Mouse (Mus musculus) layer of hippocampus, postnatal 10 days (tissue): ENCODE results near the gene Tatdn3. TPM values are rescaled to one million over a fixed set of nuclear protein-coding genes. Genes with fewer than 3 reads are reported as not detected.
"Not testable (repeated sequence)": the region's sequence is repeated elsewhere in the genome, so short reads cannot be mapped to it uniquely, and the experiment has no call there.

Source experiments
- DNase-seq, 2 experiments: peaks; one replicate each; pipeline ENCODE4 v3.0.0; 2021; ENCODE audit warnings: low spot score in 2 of 2
- total RNA-seq, 2 experiments: library from RNA; stranded (reverse); gene quantifications; 2 replicates each; pipeline ENCODE4 v1.2.3; 2021

Gene Tatdn3
- total RNA-seq, 2 experiments from 2014 or later = 27.5 to 35.0 TPM

DNA sequence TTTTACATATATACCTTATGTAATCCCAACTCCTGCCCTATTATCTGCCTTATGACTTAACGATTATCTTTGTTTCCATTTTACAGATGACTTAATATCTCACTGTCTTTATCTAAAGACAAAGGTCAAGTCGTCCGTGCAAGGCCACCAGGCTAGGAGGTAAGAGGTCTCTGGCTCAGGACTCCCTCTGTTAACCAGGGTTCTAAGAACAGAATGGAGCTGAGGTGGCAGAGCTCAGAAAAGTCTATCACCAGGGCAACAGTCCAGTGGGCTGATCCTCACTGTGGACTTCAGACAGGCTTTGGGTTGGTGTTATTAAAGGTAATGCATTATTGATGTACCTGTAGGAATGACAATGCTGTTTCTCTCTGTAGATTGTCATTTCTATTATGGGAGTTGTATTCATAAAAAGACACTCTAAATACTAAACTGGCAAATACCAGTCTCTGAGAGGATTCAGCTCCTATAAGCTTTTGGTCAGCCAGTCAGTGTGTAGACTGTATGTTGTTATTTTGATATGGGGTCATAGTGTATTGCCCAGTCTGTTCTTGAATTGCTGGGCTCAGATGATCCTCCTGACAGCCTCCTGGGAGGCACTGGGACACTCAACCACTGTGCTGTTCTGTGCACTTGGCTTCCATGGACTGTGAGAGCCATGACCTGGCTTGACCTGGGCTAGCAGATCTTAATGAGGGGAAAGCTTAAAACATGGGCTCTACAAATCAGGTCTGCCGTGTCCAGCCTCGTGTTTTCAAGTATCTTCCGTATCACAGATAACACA, 26.0 kb downstream of the Tatdn3 start, which contains the start of gene Spata45:
Spata45 (plus strand) TSS at position 86 of the 781 bp plus-strand sequence.
- no peak for DNase-seq

GRCm38 (mm10) chr1:191035649-191036048, 27.1 kb downstream of the Tatdn3 start:
- no peak for DNase-seq

- DNase-seq = not testable (repeated sequence)
These were observed 31.8 kb downstream of the Tatdn3 start for GRCm38 (mm10) chr1:191030922-191031425.

GRCm38 (mm10) chr1:191030182-191030581, 32.5 kb downstream of the Tatdn3 start:
- no peak for DNase-seq

DNA sequence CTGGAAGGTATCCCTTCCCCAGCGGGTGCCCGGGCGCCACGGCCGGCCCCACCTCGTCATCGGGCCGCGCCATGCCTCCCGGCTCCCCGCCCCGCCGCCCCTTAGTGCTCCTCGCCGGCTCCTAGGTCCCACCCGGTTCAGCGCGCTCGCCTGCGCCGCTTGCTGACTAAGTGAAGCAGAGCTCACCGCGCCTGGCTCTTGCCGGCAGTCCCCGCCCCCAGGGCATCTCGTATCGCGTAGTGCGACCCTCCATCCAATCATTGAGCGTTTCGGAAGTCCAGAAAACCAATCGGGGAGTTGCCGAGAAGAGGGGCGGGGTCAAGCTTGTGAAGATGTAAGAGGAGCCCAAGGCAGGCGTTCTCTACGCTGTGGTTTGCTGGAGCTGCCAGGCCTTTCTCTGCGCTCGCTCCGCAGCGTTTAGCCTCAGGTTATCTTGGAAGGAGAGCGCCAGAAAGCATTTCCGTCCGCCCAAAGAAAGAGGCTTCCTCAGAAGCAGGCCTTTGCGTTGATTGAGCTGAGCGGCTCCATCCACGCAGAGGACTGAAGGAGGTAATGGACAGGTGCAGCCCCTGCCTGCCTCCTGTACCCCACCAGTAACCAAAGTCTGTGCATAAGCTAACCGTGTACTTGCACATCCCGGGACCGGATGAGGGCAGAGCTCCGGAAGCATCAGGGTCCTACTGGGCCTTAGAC, 36.6 kb downstream of the Tatdn3 start, which contains the start of gene Flvcr1:
Flvcr1 (minus strand) TSS at position 138 of the 693 bp plus-strand sequence.
- peak; percentile 97 to 98 for DNase-seq

DNA sequence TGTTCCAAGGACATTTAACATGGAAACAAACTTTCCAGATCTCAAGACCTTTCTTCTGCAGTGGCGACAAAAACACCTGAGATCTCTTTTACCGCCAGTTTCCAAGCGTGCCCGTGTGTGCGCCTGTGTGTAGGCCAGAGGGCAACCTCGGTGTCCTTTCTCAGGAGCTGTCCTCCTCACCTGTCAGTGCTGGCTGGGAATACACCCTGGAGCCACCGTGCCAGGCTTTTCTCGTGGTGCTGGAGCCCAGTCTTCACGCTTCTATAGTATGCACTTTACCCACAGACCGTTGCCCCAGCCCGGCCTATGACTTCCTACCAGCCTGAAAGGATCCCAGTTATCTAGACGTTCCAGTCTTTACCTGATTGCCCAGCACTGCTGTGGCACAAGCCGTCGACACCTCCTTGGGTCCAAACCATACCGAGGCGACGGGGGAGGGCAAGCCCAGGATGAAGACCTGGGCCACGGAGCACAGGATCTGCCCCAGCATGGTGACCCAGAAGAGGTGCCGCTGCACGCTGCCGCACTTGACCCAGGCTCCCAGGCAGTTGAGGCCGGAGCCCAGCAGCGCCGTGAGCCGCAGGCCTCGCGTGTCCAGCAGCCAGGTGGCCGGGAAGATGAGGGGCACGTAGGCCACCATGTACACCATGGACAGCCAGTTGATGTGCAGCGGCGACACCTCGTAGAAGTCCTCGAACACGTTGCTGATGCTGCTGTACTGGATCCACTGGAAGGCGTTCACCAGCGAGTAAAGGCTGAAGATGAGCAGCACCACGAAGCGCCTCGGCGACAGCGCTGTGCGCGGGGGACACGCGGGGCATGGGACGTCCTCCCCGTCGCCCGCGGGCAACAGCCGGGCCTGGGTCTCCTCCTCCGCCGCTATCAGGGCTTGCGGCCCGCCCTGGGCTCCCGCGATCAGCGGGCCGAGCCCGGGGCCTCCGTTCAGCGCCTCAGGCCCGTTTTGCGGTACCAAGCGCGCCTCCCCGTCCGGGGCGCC, 37.4 kb downstream of the Tatdn3 start:
- DNase-seq = no peak

DNA sequence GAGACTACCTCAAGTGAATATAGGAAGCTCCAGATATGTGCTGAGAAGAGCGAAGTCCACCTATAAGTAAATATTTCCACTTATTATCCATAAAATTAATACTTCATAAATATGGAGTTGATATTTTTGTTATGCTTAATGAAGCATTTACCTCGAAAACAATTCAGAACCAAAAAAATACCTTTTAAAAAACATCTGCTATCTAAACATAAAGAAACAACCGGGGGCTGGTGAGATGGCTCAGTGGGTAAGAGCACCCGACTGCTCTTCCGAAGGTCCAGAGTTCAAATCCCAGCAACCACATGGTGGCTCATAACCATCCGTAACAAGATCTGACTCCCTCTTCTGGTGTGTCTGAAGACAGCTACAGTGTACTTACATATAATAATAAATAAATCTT, 38.9 kb downstream of the Tatdn3 start:
- not testable (repeated sequence) for DNase-seq

DNA sequence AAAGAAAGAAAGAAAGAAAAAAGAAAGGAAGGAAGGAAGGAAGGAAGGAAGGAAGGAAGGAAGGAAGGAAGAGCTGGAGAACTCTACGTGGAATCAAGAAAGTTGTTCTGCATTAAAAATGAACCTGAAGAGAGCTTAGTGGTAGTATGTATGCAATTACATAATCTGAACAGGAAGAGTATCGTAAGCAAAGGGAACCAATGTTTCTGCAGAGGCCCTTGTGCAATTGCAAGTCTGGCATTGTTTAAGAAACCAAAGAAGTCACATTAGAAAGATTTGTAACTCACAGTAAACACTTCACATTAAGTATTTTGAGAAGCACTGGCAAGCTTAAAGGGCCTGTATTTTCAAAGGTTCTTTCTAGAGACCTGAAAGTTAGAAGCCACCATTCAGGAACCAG, 39.6 kb downstream of the Tatdn3 start:
- DNase-seq = no peak

DNA sequence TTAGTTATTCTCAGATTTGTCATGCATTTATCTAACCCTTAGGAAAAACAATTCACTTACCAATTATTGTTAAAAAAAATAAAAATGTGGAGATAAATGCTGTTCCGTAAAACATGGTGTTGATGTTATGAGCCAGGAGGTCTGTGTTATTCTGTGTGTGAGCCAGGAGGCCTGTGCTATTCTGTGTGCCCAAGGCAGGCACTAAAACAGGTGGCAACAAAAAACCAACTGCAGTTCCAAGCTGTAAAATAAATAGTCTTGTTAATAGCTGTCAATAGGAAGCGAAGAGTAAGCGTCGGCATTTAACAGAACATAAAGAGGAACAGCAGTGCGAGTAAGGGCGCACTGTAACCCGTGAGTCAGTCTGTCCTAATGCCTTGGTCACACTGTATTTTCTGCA, 41.7 kb downstream of the Tatdn3 start:
- DNase-seq = peak in 1 of 2 experiments; percentile 20

DNA sequence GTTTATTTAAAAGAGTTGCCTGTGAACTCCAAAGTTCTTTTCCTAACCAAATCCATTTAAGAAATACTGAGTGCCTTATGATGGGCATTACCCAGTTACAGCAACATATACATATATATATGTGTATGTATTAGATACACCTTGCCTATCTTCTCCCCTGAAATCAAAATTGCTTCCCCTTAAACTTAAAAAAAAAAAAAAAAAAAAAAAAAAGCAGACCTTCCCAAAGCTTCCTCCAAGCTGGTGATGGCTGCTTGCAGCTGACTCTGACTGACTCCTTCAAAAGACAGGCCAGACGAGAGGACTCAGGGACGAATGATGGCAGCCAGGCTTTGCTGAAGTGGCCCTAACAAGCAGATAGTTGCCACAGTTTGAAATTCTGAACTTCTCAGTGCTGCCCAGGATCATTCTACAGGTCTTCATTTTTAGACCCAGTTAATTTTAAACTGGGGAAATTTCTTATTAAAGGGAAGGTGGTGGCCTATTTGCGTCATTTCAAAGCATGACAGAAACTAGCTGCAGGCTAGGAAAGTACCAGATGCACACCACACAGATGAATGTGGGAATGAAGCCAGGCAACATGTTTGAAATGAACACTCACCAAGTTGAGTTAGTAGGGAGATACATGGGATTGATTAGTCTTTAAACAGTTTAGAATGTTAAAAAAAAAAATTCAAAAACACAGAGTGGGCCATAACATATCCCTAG, 42.4 kb downstream of the Tatdn3 start:
- peak in 1 of 2 experiments; percentile 16 for DNase-seq

DNA sequence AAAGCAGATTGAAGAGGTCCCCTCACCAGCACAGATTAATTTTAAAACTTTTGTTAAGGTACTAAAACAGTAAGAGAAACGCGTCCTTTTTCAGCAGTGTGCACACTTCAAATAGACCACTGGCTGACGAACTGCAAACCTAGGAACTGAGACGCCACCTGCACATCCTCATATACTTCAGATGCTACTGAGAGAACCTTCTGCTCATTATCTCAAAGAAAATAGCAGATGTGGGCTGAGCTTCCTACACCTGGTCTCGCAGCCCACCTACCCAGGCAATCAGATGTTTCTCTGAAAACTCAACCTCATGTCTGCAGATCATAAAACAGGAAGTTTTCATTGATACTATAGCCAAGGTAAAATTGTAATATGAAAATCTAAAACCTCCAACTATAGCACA, 42.9 kb downstream of the Tatdn3 start:
- no peak for DNase-seq

- no peak for DNase-seq
These were observed 48.5 kb downstream of the Tatdn3 start for GRCm38 (mm10) chr1:191014271-191014670.

- DNase-seq = no peak
These were observed 54.0 kb downstream of the Tatdn3 start for GRCm38 (mm10) chr1:191008707-191009106.

DNA sequence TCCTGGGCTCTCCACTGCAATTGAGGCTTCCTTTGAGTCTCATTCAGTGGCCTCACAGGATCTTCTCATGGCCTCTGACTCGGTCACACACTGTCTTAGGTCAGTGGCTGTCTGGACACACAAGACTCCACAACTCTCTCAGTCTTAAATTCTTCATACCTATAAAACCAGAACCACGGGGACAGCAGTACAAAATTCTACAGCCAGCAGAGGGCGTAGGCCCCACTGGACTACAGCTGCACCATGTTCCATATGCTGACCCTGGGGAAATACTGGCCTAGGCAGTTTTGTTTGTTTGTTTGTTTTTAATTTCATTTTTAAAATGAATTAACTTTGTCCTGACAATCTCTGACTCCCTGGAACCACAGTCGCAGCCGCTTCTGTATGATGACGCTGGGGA, 60.5 kb downstream of the Tatdn3 start:
- no peak for DNase-seq

DNA sequence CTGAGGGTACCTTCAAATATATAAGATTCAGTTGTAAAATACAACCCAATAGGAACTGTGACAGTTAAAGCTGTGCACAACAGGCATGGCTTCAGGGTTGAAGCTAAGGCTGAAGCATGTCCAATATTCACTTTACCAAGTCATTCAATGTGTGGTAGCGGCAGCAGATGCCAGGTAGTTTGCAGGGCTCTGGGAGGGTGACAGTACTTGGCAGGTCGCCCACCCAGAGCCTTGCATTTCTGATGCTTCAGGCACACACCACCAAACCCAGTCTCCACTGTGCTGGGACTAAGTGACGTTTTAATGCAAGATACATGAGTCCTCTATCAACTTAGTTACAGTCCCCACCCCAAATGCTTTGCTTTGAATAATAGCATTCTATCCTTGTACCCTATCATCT, 62.0 kb downstream of the Tatdn3 start:
- DNase-seq = no peak

GRCm38 (mm10) chr1:190998027-190998426, 64.7 kb downstream of the Tatdn3 start:
- no peak for DNase-seq

DNA sequence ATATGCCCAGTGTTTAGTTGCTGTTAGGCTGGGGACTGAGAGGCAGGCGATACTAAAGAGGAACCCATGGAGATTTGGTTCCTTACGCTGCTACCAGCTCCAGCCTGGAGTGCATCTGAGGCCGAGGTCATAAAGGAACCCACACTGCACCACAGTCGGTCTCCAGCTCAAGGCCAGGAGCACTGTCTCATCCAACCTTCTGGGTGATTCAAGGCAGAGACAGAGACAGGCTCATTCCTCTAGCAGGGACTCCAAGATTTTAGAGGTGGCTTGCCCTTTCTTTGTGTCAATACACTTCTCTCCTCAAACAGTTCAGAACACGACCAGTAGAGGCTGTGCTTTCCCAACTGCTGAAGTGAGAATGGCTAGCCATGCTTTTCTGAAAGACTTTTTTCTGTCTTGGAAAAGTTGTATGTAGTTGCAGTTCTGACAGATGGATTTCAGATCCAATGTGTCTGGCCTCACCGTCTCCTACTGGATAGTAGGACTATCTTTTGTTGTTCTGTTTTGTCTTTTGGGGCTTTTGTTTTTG, 66.3 kb downstream of the Tatdn3 start:
- DNase-seq = no peak
